Mouse (Mus musculus) midbrain, embryonic 11.5 days (tissue): ENCODE results near the gene Agap1. TPM values are rescaled to one million over a fixed set of nuclear protein-coding genes. Genes with fewer than 3 reads are reported as not detected.

ENCODE experiments used
- ATAC-seq: fragments of 200-750 bp; cut with Nextera tagmentation; 2 replicates; pipeline ENCODE4 v1.8.0; 2017; ENCODE audit warnings: moderate TSS enrichment, moderate library complexity; ENCODE audit not compliant: low FRiP score
- DNase-seq: peaks from one replicate; pipeline ENCODE4 v3.0.0; 2015; ENCODE audit warnings: low spot score; ENCODE audit errors: missing footprints
- H3K27ac ChIP-seq: fragments of 300-500 bp; sonication (generic); 2 replicates; pipeline ENCODE4 v1.5.1; 2014; ENCODE audit warnings: low read depth, low read length
- H3K27me3 ChIP-seq: fragments of 300-500 bp; sonication (generic); 2 replicates; pipeline ENCODE4 v1.6.1; 2014; ENCODE audit warnings: mild to moderate bottlenecking, low read length, moderate library complexity, mixed read lengths; ENCODE audit not compliant: control insufficient read depth, insufficient read depth
- H3K36me3 ChIP-seq: fragments of 300-500 bp; sonication (generic); 2 replicates; pipeline ENCODE4 v1.6.1; 2014; ENCODE audit warnings: mild to moderate bottlenecking, low read length, moderate library complexity, mixed read lengths; ENCODE audit not compliant: control insufficient read depth, insufficient read depth
- H3K4me1 ChIP-seq: fragments of 300-500 bp; sonication (generic); 2 replicates; pipeline ENCODE4 v1.6.1; 2014; ENCODE audit warnings: low read length; ENCODE audit not compliant: control insufficient read depth, insufficient read depth
- H3K4me2 ChIP-seq: fragments of 300-500 bp; sonication (generic); 2 replicates; pipeline ENCODE4 v1.6.1; 2014; ENCODE audit warnings: mild to moderate bottlenecking, moderate library complexity
- H3K4me3 ChIP-seq: fragments of 300-500 bp; sonication (generic); 2 replicates; pipeline ENCODE4 v1.5.1; 2014; ENCODE audit warnings: low read depth, low read length
- H3K9ac ChIP-seq: fragments of 300-500 bp; sonication (generic); 2 replicates; pipeline ENCODE4 v1.6.1; 2014; ENCODE audit warnings: low read length
- H3K9me3 ChIP-seq: fragments of 300-500 bp; sonication (generic); 2 replicates; pipeline ENCODE4 v1.6.1; 2016; ENCODE audit warnings: low read length; ENCODE audit not compliant: control insufficient read depth
- WGBS: fragments of 180-500 bp; shearing (Covaris S2); extraction: QIAGEN DNeasy Blood & Tissue Kit; methylation state at CpG from one replicate; pipeline ENCODE4 v1.1.7; 2014; 5-methylcytosine and 5-hydroxymethylcytosine counted together
- polyA plus RNA-seq: library from polyadenylated mRNA; unstranded; fragments of >200 nt; fragmentation: Nextera tagmentation; extraction: Ambion mirVana; gene quantifications from 2 replicates; pipeline ENCODE4 v1.2.1, GENCODE M21; 2014

The Agap1 gene
- polyA plus RNA-seq, 1 experiment from 2014 or later: 33.6 TPM

DNA sequence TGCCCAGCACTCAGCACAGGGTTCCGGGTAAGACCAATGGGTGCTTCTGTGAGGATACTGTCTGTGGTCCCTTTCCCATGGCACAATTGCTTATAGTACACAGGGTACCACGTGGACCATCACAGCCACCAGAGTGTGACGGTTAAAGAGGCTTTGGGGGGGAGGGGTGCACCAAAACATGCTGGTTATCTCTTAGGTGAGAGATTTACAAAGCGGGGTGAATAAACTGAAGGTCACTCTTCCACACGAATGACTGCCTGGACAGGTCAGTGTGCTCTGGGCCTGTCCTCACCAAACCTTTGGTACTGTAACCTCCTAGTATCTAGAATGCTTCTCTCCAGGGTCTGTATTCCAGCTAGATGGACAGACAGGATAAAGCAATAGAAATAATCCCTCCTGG lies 441.2 kb downstream of the Agap1 start:
- WGBS: 86% methylated on average over 5 of the region's 5 CpGs
- no peak for ATAC-seq

DNA sequence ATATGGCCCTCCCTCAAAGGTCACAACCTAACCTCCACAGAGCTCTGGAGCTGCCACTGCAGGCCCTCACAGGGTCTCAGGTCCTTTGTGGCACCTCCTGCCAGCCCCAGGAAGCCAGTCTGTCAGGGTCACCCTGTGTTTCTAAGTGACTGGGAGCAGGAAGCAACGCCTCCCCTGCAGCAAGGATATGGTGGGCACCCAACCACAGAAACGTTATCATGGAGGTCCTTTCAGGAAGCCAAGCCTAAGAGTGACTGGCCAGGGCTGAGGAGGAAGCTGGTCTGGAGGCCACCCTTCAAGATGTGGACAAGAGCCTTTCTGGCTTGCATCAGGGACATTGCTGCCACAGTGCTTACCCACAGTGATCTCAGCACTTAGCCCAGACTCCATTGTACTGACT lies 444.4 kb downstream of the Agap1 start:
- WGBS: 85% methylated on average over 2 of the region's 2 CpGs
- Histone ChIP-seq H3K4me1 (no peaks in the 10 kb centered on the region), H3K36me3 (no peaks in the 10 kb centered on the region), H3K27me3 (no peaks in the 10 kb centered on the region), H3K4me2 (no peak overlapping the region), H3K27ac (no peak overlapping the region), H3K9ac (no peak overlapping the region), H3K9me3 (no peaks in the 10 kb centered on the region), H3K4me3 (no peak overlapping the region)
- no peak for DNase-seq
- ATAC-seq: no peak

More for the DNA sequence above, 441.2 kb downstream of the Agap1 start:
- no peaks in the 10 kb centered on the region for H3K36me3 ChIP-seq
- H3K27ac ChIP-seq: no peak overlapping the region
- H3K27me3 ChIP-seq: no peaks in the 10 kb centered on the region
- H3K4me2 ChIP-seq: no peak overlapping the region
- H3K4me3 ChIP-seq: no peak overlapping the region
- no peak for DNase-seq
- peaks cover 10% of the 10 kb centered on the region for H3K4me1 ChIP-seq
- H3K9ac ChIP-seq: no peak overlapping the region
- H3K9me3 ChIP-seq: no peaks in the 10 kb centered on the region

DNA sequence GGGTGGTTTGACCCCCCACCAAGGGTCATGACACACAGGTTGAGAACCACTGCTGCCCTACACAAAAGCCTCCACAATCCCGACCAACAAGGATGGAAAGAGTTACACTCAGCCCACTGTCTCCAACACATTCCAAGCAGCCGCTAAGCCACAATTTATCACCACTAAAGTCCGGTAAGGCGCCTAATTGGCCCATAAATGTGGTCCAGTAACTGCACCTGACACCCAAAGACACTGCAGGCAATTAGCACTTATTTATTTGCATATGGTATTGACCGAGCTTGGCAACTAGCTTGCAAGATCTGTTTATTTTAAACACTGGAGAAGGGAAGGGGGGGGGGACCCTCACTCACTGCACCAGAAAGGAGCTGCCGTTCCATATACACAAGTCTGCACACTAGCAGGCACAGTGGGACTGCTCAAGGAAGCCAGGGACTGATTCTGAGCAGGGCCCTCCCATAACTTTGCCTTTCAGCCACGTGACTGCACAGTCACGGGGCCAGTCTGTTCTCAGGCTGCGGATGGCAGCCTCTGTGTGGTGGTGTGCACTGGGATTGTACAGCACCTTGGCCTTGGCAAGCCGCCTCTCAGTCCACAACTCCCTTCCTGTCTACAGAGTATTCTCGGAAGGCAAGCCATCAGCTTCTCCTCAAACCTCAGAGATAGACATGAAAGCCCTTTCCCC lies 445.3 kb downstream of the Agap1 start:
- H3K27ac ChIP-seq: no peak overlapping the region
- H3K27me3 ChIP-seq: no peaks in the 10 kb centered on the region
- H3K4me3 ChIP-seq: no peak overlapping the region
- H3K4me2 ChIP-seq: no peak overlapping the region
- ATAC-seq: no peak
- no peaks in the 10 kb centered on the region for H3K9me3 ChIP-seq
- no peak overlapping the region for H3K9ac ChIP-seq
- no peaks in the 10 kb centered on the region for H3K4me1 ChIP-seq
- DNase-seq: no peak
- H3K36me3 ChIP-seq: no peaks in the 10 kb centered on the region
- WGBS: 83% methylated on average over 11 of the region's 11 CpGs

DNA sequence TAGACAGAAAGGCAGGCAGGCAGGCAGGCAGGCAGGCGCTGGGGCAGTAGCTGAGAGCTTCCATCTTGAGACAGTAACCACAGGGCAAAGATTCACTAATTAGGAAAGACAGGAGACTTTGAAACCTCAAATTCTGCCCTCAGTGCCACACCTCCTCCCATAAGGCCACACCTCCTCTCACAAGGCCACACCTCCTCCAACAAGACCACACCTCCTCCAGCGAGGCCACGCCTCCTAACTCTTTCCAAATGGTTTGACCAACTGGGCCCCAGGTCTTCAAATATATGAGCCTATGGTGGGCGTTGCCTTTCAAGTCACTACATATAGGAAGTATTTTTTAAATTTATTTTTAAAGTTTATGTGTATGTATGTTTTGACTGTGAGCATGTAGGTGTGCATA lies 446.8 kb downstream of the Agap1 start:
- WGBS: 82% methylated on average over 4 of the region's 4 CpGs
- no peak overlapping the region for H3K4me3 ChIP-seq
- no peaks in the 10 kb centered on the region for H3K36me3 ChIP-seq
- no peak overlapping the region for H3K27ac ChIP-seq
- ATAC-seq (no peak), DNase-seq (no peak)
- H3K4me1 ChIP-seq: no peaks in the 10 kb centered on the region
- no peak overlapping the region for H3K4me2 ChIP-seq
- H3K9ac ChIP-seq: no peak overlapping the region
- H3K9me3 ChIP-seq: peaks cover 3% of the 10 kb centered on the region
- H3K27me3 ChIP-seq: no peaks in the 10 kb centered on the region

DNA sequence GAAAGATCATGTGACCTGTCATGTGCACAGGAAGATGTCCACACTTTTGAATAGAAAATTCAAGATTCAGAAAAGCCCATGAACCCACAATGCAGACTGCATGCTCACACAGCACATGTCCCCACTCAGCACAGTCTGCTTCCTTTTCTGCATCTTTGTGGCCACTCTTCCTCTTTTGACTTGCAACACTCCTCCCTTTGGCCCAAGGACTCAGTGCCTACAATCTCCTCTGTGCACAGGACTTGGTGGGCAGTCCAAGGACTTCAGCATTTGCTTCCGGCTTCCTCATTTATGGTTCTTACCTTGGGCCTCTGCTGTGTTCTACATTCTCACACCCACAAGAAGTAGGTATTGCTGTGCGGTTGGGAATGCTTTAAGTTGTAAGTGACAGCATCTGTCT lies 447.6 kb downstream of the Agap1 start:
- ATAC-seq: no peak
- no peak overlapping the region for H3K4me3 ChIP-seq

DNA sequence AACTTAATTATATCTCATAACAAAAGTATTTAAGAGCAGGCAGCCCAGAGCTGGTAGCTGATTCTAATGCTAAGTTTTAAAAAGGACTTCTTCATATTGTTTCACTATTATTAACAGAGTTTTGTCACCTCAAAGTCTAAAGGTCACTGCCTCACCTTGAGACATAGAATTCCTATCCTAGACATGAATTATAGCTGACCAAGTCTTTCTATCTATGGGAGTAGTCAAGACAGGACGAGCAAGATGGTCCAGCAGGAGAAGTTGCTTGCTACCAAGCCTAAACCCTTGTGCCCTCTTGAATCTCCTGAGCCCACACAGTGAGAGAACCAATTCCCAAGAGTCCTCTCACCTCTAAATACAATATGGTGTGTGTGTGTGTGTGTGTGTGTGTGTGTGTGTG lies 448.0 kb downstream of the Agap1 start:
- no peaks in the 10 kb centered on the region for H3K36me3 ChIP-seq
- 85% methylated on average over 1 of the region's 1 CpGs for whole genome bisulfite sequencing
- H3K9me3 ChIP-seq: peaks cover 5% of the 10 kb centered on the region
- no peaks in the 10 kb centered on the region for H3K4me1 ChIP-seq
- ATAC-seq (no peak), DNase-seq (no peak)
- H3K27ac ChIP-seq: no peak overlapping the region
- H3K9ac ChIP-seq: no peak overlapping the region
- no peak overlapping the region for H3K4me2 ChIP-seq
- H3K27me3 ChIP-seq: no peaks in the 10 kb centered on the region
- H3K4me3 ChIP-seq: no peak overlapping the region

More for the DNA sequence above, 447.6 kb downstream of the Agap1 start:
- Histone ChIP-seq H3K27me3 (no peaks in the 10 kb centered on the region), H3K4me2 (no peak overlapping the region), H3K36me3 (no peaks in the 10 kb centered on the region), H3K9ac (no peak overlapping the region), H3K4me1 (no peaks in the 10 kb centered on the region), H3K9me3 (peaks cover 5% of the 10 kb centered on the region), H3K27ac (no peak overlapping the region)
- DNase-seq: no peak
- 94% methylated on average over 2 of the region's 2 CpGs for WGBS

DNA sequence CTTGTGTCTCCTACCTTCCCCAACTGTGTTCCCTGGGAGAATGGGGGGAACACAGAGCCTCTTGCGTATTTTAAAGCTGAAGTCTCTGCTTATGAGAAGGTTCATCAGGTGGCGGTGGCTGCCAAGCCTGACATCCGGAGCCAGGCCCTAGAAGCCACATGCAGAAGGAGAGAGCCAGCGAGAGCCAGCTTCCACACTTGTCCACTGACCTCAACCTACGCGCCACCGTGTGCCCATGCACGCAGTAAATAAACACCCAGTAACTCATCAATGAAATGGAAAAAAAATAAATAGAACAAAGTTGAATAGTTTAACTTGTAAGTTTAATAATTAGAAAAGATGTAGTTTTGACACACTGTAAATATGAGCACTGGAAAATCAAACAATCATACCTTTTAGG lies 455.2 kb downstream of the Agap1 start:
- Histone ChIP-seq H3K27ac (no peak overlapping the region), H3K4me1 (no peaks in the 10 kb centered on the region), H3K4me2 (no peak overlapping the region), H3K9ac (no peak overlapping the region), H3K4me3 (no peak overlapping the region), H3K27me3 (peaks cover 11% of the 10 kb centered on the region), H3K36me3 (no peaks in the 10 kb centered on the region), H3K9me3 (peaks cover 5% of the 10 kb centered on the region)
- DNase-seq: no peak
- 92% methylated on average over 8 of the region's 8 CpGs for WGBS
- no peak for ATAC-seq

DNA sequence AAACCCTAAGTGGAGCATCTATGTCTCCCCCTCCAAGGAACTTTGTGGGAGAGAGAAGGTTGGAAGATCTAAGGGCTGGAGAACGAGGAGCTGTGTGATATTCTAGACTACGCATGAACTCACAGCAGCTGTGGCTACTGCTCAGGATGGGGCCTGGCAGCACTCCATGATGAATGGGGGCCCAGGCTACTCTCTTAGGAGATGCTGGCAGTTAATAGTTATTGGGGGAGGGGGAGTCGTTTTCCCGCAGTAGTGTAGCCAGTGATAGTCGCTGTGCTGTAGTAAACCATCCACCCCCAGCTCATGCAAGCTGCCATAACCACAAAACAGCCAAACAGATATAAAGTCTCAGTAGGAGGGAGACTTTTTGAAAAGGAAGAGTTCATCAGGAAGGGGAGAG lies 457.8 kb downstream of the Agap1 start:
- Histone ChIP-seq H3K4me3 (no peak overlapping the region), H3K9me3 (no peaks in the 10 kb centered on the region), H3K27me3 (peaks cover 24% of the 10 kb centered on the region), H3K4me1 (no peaks in the 10 kb centered on the region), H3K4me2 (no peak overlapping the region), H3K9ac (no peak overlapping the region), H3K27ac (no peak overlapping the region), H3K36me3 (no peaks in the 10 kb centered on the region)
- WGBS: 56% methylated on average over 5 of the region's 5 CpGs
- ATAC-seq (no peak), DNase-seq (no peak)

DNA sequence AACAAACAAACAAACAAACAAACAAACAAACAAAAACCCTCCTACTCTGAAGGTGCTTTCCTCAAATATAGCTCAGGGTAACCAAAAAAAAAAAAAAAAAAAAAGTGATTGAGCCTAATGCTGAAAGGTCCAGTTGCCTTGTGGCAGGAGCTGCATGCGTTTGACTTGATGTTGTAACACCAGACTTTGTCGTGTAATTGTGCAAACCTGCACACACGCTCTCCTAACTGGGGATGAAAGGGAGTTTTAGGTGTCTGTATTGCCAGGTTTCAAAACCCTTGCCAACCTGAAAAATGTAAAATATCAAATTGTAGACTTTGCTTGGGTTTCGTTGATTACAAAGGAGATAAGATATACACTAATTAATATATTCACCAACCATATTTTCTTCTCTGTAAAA lies 459.0 kb downstream of the Agap1 start:
- H3K9me3 ChIP-seq: no peaks in the 10 kb centered on the region
- H3K27ac ChIP-seq: no peak overlapping the region
- H3K4me1 ChIP-seq: no peaks in the 10 kb centered on the region
- H3K4me2 ChIP-seq: no peak overlapping the region
- H3K36me3 ChIP-seq: no peaks in the 10 kb centered on the region
- no peak overlapping the region for H3K9ac ChIP-seq
- 77% methylated on average over 4 of the region's 4 CpGs for WGBS
- peaks cover 36% of the 10 kb centered on the region for H3K27me3 ChIP-seq
- ATAC-seq: no peak
- H3K4me3 ChIP-seq: no peak overlapping the region
- DNase-seq: no peak
